Mouse (Mus musculus): ENCODE measurements at regions not wholly inside any gene's neighbourhood (a gene's known extent, or its start where the extent isn't known, plus 50 kb on each side); places are given as distances from the start of the nearest gene placed in this dataset.

GRCm38 (mm10) chr13:45189389-45189788 is 110.9 kb downstream of the Gm9817 start:
- TF ChIP-seq CHD2 (IDR thresholded peaks at IDR 0.05; ENCODE audit: low read depth, low read length): no peak
- no peak for TF ChIP-seq ZC3H11A (IDR thresholded peaks at IDR 0.05; ENCODE audit: borderline replicate concordance, low read depth, low read length)
- TF ChIP-seq ZNF384 (IDR thresholded peaks at IDR 0.05; ENCODE audit: low read depth, low read length): no peak

Measured in ES-E14 (cell line).